Mouse (Mus musculus) lung, embryonic 14.5 days (tissue): ENCODE data around the gene Wdr19. TPM values are rescaled to one million over a fixed set of nuclear protein-coding genes. Genes with fewer than 3 reads are reported as not detected.
A peak's percentile ranks its signal among the peaks of the same experiment; 100 is the strongest.

Source experiments
- ATAC-seq: fragments of 200-750 bp; cut with Nextera tagmentation; 2 replicates; pipeline ENCODE4 v1.8.0; 2017; ENCODE audit warnings: mild to moderate bottlenecking, moderate TSS enrichment, moderate library complexity; ENCODE audit not compliant: insufficient read depth
- DNase-seq: peaks from one replicate; pipeline ENCODE4 v3.0.0-alpha.2; 2015
- H3K27ac ChIP-seq: fragments of 300-500 bp; sonication (generic); 2 replicates; pipeline ENCODE4 v1.5.1; 2014; ENCODE audit warnings: low read depth, mild to moderate bottlenecking, moderate library complexity
- H3K27me3 ChIP-seq: fragments of 300-500 bp; sonication (generic); 2 replicates; pipeline ENCODE4 v1.6.1; 2014; ENCODE audit warnings: low read length, control low read depth; ENCODE audit not compliant: insufficient read depth
- H3K36me3 ChIP-seq: fragments of 300-500 bp; sonication (generic); 2 replicates; pipeline ENCODE4 v1.6.1; 2014; ENCODE audit warnings: control low read depth; ENCODE audit not compliant: insufficient read depth
- H3K4me1 ChIP-seq: fragments of 300-500 bp; sonication (generic); 2 replicates; pipeline ENCODE4 v1.6.1; 2014; ENCODE audit warnings: antibody characterized with exemption, control low read depth; ENCODE audit not compliant: insufficient read depth
- H3K4me2 ChIP-seq: fragments of 300-500 bp; sonication (generic); 2 replicates; pipeline ENCODE4 v1.6.1; 2014; ENCODE audit warnings: mild to moderate bottlenecking
- H3K4me3 ChIP-seq: fragments of 300-500 bp; sonication (generic); 2 replicates; pipeline ENCODE4 v1.5.1; 2014; ENCODE audit warnings: low read depth, low read length
- H3K9ac ChIP-seq: fragments of 300-500 bp; sonication (generic); 2 replicates; pipeline ENCODE4 v1.6.1; 2014
- H3K9me3 ChIP-seq: fragments of 300-500 bp; sonication (generic); 2 replicates; pipeline ENCODE4 v1.6.1; 2016; ENCODE audit warnings: low read depth, low read length, control low read depth
- CTCF ChIP-seq: IDR thresholded peaks from 2 replicates; pipeline ENCODE4 v1.5.1; 2016; ENCODE audit warnings: antibody characterized with exemption, low read depth
- WGBS: fragments of 180-500 bp; shearing (Covaris S2); extraction: QIAGEN DNeasy Blood & Tissue Kit; methylation state at CpG from one replicate; pipeline ENCODE4 v1.1.7; 2014; 5-methylcytosine and 5-hydroxymethylcytosine counted together
- polyA plus RNA-seq: library from polyadenylated mRNA; unstranded; fragments of >200 nt; fragmentation: Nextera tagmentation; extraction: Ambion mirVana; gene quantifications from 2 replicates; pipeline ENCODE4 v1.2.1, GENCODE M21; 2014

Wdr19 gene
- polyA plus RNA-seq, 1 experiment from 2014 or later: 10.8 TPM

- no peaks in the 10 kb centered on the region for H3K27me3 ChIP-seq
- no peaks in the 10 kb centered on the region for H3K36me3 ChIP-seq
- H3K4me3 ChIP-seq: no peak overlapping the region
- no peak overlapping the region for H3K9ac ChIP-seq
- no peak for ATAC-seq
- DNase-seq: no peak
- WGBS: 63% methylated on average over 13 of the region's 13 CpGs
- no peak for TF ChIP-seq CTCF
- peak overlapping the region; percentile 33; the same call in 1 of the 2 replicates for H3K4me2 ChIP-seq
- peak overlapping the region; percentile 26; the same call in 1 of the 2 replicates for H3K27ac ChIP-seq
- H3K9me3 ChIP-seq: no peaks in the 10 kb centered on the region
- H3K4me1 ChIP-seq: peaks cover 8% of the 10 kb centered on the region; the same call in 1 of the 2 replicates
These were observed 23.5 kb upstream of the Wdr19 start for GRCm38 (mm10) chr5:65175918-65176484.

- H3K27me3 ChIP-seq: no peaks in the 10 kb centered on the region
- no peak; the same call in 1 of the 2 replicates for TF ChIP-seq CTCF
- ATAC-seq (peak; percentile 87), DNase-seq (peak; percentile 89)
- H3K27ac ChIP-seq: peak overlapping the region; percentile 72
- 0 out of 2 replicates have a peak overlapping the region, but pooled peaks have one; percentile 8 for H3K4me2 ChIP-seq
- no peaks in the 10 kb centered on the region for H3K36me3 ChIP-seq
- H3K9me3 ChIP-seq: no peaks in the 10 kb centered on the region
- 9% methylated on average over 11 of the region's 11 CpGs for WGBS
- H3K9ac ChIP-seq: no peak overlapping the region
- no peak overlapping the region for H3K4me3 ChIP-seq
- H3K4me1 ChIP-seq: peaks cover 8% of the 10 kb centered on the region; the same call in 1 of the 2 replicates
These were observed 22.4 kb upstream of the Wdr19 start for GRCm38 (mm10) chr5:65177026-65177514.

DNA sequence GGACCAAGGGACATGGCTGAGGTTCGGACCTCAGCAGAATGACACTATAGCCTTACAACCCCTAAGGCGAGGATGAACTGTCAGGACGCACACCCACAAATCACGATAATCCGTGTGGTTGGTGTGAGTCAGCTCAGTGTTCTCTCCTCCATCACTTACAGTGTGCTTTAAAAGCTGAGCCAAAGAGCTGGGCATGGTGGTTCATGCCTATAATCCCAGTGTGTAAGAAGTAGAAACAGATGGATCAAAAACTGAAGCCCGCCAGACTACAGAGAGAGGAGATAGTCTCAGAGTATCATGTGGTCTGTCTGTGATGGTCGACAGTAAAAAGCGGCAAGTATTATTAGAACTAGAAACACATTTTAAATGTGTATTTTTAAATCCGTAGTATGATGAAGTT is 21.0 kb upstream of the Wdr19 start:
- no peak for ATAC-seq
- WGBS: 89% methylated on average over 9 of the region's 9 CpGs
- H3K27me3 ChIP-seq: no peaks in the 10 kb centered on the region

DNA sequence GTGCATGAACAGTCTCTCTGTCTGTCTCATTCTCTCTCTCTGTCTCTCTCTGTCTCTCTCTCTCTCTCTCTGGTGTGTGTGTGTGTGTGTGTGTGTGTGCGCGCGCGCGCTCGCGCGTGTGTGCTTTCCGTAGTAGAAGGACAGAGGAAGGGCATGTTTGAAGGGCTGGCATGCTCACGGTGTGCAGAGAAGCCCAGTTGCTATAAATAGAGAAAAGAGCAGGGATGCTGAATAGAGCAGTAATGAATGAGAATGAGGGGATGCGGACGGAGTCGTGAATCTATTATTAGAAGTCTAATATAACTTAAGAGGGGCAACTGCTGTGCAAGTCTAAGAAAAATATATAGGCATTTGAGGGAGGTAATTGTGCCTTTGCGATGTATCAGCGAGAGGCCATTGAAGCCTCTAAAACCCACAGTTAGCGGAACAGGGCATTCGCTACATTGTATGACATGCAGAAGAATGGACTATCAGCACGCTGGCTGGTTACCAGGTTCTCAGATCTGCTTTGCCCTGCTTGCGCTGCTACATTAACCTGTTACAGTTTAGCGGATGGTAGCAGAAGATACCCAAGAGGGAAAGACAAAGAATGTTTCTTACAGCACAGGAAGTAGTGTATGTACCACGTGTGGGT is 18.2 kb upstream of the Wdr19 start:
- no peak overlapping the region for H3K4me3 ChIP-seq
- no peak overlapping the region for H3K4me2 ChIP-seq
- ATAC-seq: no peak
- no peaks in the 10 kb centered on the region for H3K36me3 ChIP-seq
- H3K27me3 ChIP-seq: no peaks in the 10 kb centered on the region
- WGBS: 79% methylated on average over 21 of the region's 21 CpGs
- H3K4me1 ChIP-seq: peaks cover 8% of the 10 kb centered on the region; the same call in 1 of the 2 replicates
- no peak for DNase-seq
- H3K9ac ChIP-seq: no peak overlapping the region
- no peak for TF ChIP-seq CTCF
- H3K9me3 ChIP-seq: no peaks in the 10 kb centered on the region
- no peak overlapping the region for H3K27ac ChIP-seq

More for the DNA sequence above, 21.0 kb upstream of the Wdr19 start:
- Histone ChIP-seq H3K27ac (no peak overlapping the region), H3K9me3 (no peaks in the 10 kb centered on the region), H3K4me2 (no peak overlapping the region), H3K36me3 (no peaks in the 10 kb centered on the region), H3K4me3 (no peak overlapping the region), H3K9ac (no peak overlapping the region), H3K4me1 (peaks cover 8% of the 10 kb centered on the region; the same call in 1 of the 2 replicates)
- no peak for TF ChIP-seq CTCF
- DNase-seq: no peak

- Histone ChIP-seq H3K4me3 (no peak overlapping the region), H3K27me3 (no peaks in the 10 kb centered on the region), H3K9ac (no peak overlapping the region), H3K36me3 (no peaks in the 10 kb centered on the region), H3K4me2 (no peak overlapping the region), H3K4me1 (peaks cover 7% of the 10 kb centered on the region; the same call in 1 of the 2 replicates), H3K9me3 (no peaks in the 10 kb centered on the region), H3K27ac (no peak overlapping the region)
- ATAC-seq (no peak), DNase-seq (no peak)
- no peak for TF ChIP-seq CTCF
- WGBS: 70% methylated on average over 4 of the region's 4 CpGs
These were observed 17.7 kb upstream of the Wdr19 start for GRCm38 (mm10) chr5:65181794-65182169.

DNA sequence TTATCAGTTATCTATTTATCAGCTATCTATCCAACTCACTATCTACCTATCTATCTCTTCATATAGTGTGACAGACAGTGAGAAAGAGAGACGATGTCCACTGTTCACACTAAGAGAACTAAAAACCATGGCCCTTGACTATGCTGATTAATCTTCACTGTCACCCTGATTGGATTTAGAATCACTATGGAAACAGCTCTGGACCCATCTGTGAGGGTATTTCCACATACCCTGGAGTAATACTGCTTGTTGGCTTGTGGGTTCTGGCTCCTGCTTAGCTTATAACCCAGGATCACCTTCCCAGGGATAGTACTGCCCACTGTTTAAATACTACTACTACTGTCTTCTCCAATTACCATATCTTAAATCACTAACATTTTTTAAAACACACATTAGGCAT is 17.2 kb upstream of the Wdr19 start:
- 0 out of 2 replicates have a peak, but pooled peaks cover 3% of the 10 kb centered on the region for H3K4me1 ChIP-seq
- H3K36me3 ChIP-seq: no peaks in the 10 kb centered on the region
- ATAC-seq (no peak), DNase-seq (no peak)
- H3K27ac ChIP-seq: no peak overlapping the region
- 78% methylated on average over 1 of the region's 1 CpGs for WGBS
- no peak overlapping the region for H3K9ac ChIP-seq
- TF ChIP-seq CTCF: no peak
- no peak overlapping the region for H3K4me2 ChIP-seq
- no peaks in the 10 kb centered on the region for H3K27me3 ChIP-seq
- no peaks in the 10 kb centered on the region for H3K9me3 ChIP-seq
- H3K4me3 ChIP-seq: no peak overlapping the region

DNA sequence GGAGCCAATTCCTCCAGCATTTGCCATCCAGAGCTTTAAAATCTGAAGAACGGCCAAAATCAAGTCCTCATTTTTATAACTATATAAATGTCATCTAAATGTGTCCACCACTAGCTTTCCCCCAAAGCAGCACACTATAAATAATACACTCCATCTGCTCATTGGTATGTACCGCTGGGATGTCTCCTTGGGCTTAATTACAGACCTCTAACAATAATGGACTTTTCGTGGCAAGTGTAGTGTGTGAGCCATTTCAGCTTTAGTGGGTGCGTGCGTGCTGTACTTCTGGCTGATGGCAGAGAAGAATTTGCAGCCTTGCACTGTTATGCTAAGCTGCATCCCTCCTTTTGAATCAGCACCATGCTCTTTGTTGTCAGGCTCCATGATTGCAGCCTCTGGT is 7.9 kb upstream of the Wdr19 start:
- Histone ChIP-seq H3K9me3 (peaks cover 5% of the 10 kb centered on the region; the same call in 1 of the 2 replicates), H3K27me3 (no peaks in the 10 kb centered on the region), H3K4me3 (no peak overlapping the region), H3K4me2 (no peak overlapping the region), H3K9ac (no peak overlapping the region), H3K36me3 (no peaks in the 10 kb centered on the region), H3K27ac (no peak overlapping the region), H3K4me1 (no peaks in the 10 kb centered on the region)
- ATAC-seq (no peak), DNase-seq (no peak)
- WGBS: 86% methylated on average over 5 of the region's 5 CpGs
- no peak for TF ChIP-seq CTCF
